Mouse (Mus musculus) CD8-positive naive resting alpha-beta T cell, adult 2 months (primary cell): Measurements from ENCODE around the gene Olfr1170.

Experiments used
- DNase-seq, 2 experiments: peaks; one replicate each; pipeline ENCODE4 v3.0.0; 2022; ENCODE audit warnings: low read depth in 2 of 2, low spot score in 2 of 2

Olfr1170 gene

DNA sequence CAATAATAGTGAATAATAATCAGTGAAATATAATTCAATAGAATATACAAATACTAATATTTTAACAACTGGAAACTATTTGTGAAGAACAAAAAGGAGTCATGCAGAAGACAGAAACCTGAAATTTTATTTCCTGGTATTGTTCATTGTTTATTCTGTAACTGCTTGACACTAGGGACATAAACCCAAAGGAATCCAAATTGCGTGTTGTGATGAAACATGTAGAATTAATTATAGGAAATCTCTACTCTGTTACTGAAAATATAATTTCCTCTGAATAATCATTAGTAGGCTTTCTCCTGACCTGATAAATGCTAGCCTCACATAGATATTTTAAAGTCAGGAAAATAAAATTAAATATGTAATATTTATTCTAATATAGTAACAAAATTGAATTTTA is at the start of gene Olfr1170:
Gene Olfr1170, minus strand, starts transcription at position 101 of the 400 bp plus-strand sequence.
- no peak for DNase-seq

DNA sequence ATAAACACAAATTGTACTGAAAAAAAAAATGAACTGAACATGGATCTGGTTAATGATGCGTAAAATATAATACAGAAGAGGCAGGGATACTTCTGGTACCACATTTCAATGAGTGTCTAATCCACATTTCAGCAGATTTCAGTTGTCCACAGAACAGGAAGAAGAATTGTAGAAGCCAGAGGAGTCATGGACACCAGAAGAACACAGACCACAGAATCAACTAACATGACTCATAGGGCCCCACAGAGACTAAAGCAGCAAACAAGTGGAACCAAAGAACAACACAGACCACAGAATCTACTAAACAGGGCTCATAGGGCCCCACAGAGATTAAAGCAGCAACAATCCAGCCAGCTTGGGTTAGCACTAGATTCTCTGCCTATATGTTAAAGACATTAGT is 7.3 kb downstream of the Olfr1170 start:
- no peak for DNase-seq

DNA sequence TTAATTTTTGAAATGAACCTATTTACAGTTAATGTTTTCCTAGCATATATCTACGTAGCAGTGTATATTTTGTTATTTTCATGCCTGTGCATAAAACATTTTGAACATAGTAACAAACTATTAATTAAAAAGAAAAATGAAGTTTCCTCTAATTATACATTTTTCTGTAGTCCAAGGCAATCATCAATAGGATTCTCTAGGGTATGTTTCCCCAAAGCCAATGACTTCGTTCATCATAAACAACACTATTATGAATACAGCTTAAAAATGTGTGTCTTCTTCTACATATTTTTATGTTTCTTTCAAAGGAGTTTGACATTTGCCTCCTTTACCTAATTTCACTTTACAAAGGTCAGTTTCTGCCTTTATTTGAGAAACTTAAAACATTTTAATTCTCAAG is 46.6 kb downstream of the Olfr1170 start, which contains the start of gene Olfr1168:
Gene Olfr1168, plus strand, starts transcription at position 301 of the 400 bp plus-strand sequence.
- no peak for DNase-seq
